Mouse (Mus musculus) cerebellum, adult 2 months (tissue): ENCODE data around the gene Trir. TPM values are rescaled to one million over a fixed set of nuclear protein-coding genes. Genes with fewer than 3 reads are reported as not detected.

Experiments
- DNase-seq, 2 experiments: peaks; one replicate each; pipeline ENCODE4 v3.0.0; 2021
- H3K27ac ChIP-seq: fragments of 200-500 bp; 2 replicates; pipeline ENCODE4 v1.5.1; 2012; ENCODE audit warnings: low read length, control low read depth, inconsistent platforms; ENCODE audit not compliant: insufficient read depth
- H3K27me3 ChIP-seq: fragments of 200-500 bp; 2 replicates; pipeline ENCODE4 v1.6.1; 2012; ENCODE audit warnings: inconsistent platforms, mild to moderate bottlenecking, low read length, moderate library complexity; ENCODE audit not compliant: control insufficient read depth, insufficient read depth
- H3K4me1 ChIP-seq: fragments of 200-500 bp; 2 replicates; pipeline ENCODE4 v1.6.1; 2011; ENCODE audit warnings: low read length; ENCODE audit not compliant: control insufficient read depth, insufficient read depth
- H3K4me3 ChIP-seq: fragments of 200-500 bp; replicated peaks from 2 replicates; pipeline ENCODE3; 2011; ENCODE audit warnings: mild to moderate bottlenecking, low read depth, low read length, control low read depth; ENCODE audit not compliant: insufficient read depth
- CTCF ChIP-seq: fragments of 200-500 bp; IDR thresholded peaks from 2 replicates; pipeline ENCODE4 v1.5.1; 2011; ENCODE audit warnings: low read depth, mild to moderate bottlenecking, control low read depth, low read length, moderate library complexity, borderline replicate concordance; ENCODE audit not compliant: insufficient read depth
- POLR2A ChIP-seq: fragments of 200-500 bp; IDR thresholded peaks from 2 replicates; pipeline ENCODE4 v1.6.1; 2011; ENCODE audit warnings: low read length, control low read depth, borderline replicate concordance; ENCODE audit not compliant: insufficient read depth
- WGBS: fragments of 180-500 bp; shearing (Covaris S2); methylation state at CpG from one replicate; pipeline ENCODE4 v1.1.7; 2018; 5-methylcytosine and 5-hydroxymethylcytosine counted together
- polyA plus RNA-seq: library from polyadenylated mRNA; depleted of rRNA; stranded (reverse); fragments of >200 nt; gene quantifications from 2 replicates; pipeline ENCODE4 v1.2.3, GENCODE M21; 2012; rRNA removed

The Trir gene
- polyA plus RNA-seq, result 138 and 150 TPM in 2 replicates

DNA sequence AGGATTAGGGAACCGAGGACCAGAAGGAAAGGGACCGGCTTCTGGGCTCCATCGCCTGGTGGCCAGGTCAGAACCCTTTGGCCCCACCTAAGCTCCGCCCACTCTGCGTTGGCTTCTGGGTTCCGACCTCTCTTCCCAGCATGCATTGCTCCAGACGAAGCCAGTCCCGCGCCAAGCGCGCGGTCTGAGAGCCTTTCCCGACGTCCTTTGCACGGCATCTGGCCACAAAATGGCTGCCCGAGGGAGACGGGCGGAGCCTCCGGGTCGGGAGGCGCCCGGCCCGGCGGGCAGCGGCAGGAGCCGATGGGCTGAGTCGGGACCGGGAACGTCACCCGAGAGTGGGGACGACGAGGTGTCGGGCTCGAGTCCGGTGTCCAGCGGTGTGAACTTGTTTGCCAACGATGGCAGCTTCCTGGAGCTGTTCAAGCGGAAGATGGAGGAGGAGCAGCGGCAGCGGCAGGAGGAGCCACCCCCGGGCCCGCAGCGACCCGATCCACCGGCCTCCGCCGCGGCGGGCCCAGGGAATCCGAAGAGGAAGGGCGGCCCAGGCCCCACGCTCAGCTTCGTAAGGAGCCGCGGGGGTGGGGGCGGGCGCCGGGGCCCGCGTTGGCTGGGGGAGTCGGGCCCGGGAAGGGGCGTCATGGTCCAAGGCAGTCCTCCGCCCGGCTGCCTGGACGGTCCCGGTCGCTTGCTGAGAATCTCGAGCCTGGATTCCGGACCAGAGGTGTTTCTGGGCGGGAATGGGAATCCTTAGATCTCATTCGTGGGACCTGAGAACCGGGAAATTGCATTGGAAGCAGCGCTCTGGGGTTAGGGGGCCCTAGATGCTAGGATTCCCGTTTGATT lies at the start of gene Trir:
TSS of gene Trir (plus strand) at position 154 of the 846 bp plus-strand sequence.
- Histone ChIP-seq H3K4me1 (peaks cover 22% of the 10 kb centered on the region), H3K4me3 (peak within 1 kb of the TSS; percentile 97), H3K27ac (peak within 1 kb of the TSS; percentile 85), H3K27me3 (no peaks in the 10 kb centered on the region)
- peak; percentile 87 for TF ChIP-seq POLR2A
- no peak for TF ChIP-seq CTCF
- peak; percentile 97 to 98 for DNase-seq
- WGBS, result under 1% methylated on average over 75 of the region's 75 CpGs

DNA sequence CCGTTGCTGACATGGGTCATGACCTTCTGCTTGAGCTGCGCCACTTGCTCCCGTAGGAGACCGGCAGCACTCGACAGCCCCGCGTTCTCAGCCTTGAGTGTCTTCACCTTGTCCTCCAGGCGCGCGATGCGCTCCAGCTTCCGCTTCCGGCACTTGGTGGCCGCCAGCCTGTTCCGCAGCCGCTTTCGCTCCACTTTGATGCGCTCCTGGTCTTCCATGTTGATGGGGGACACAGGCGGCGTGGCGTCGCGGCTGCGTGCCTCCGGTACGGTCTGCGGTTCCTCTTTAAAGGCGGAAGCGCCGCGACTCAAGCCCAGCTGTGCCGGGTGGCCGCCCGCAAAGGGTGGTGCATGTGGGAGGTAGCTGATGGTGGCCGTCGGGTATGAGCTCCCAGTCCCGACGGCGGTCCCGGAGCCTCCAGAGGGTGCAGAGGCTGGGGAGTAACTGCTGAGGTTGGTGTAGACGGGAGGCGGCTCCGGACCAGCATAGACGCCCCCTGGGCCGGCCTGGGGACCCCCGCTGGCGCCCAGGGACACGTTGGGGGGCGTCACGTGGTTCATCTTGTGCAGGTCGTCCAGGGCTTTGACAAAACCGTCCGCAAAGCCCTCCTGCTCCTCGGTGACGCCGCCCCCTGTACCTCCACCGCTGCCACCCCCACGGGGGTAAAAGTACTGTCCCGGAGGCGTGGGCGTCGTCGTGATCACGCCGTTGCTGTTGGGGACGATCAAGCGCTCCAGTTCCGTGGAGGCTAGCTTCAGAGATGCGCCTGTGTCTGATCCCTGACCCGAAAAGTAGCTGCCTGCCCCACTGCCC lies 49.0 kb upstream of the Trir start:
- peaks cover 3% of the 10 kb centered on the region for H3K4me1 ChIP-seq
- TF ChIP-seq POLR2A, result no peak
- no peak for TF ChIP-seq CTCF
- peak overlapping the region; percentile 54 for H3K4me3 ChIP-seq
- H3K27ac ChIP-seq, result peak overlapping the region; percentile 82
- under 1% methylated on average over 70 of the region's 70 CpGs for WGBS
- no peaks in the 10 kb centered on the region for H3K27me3 ChIP-seq
- peak; percentile 59 to 63 for DNase-seq

DNA sequence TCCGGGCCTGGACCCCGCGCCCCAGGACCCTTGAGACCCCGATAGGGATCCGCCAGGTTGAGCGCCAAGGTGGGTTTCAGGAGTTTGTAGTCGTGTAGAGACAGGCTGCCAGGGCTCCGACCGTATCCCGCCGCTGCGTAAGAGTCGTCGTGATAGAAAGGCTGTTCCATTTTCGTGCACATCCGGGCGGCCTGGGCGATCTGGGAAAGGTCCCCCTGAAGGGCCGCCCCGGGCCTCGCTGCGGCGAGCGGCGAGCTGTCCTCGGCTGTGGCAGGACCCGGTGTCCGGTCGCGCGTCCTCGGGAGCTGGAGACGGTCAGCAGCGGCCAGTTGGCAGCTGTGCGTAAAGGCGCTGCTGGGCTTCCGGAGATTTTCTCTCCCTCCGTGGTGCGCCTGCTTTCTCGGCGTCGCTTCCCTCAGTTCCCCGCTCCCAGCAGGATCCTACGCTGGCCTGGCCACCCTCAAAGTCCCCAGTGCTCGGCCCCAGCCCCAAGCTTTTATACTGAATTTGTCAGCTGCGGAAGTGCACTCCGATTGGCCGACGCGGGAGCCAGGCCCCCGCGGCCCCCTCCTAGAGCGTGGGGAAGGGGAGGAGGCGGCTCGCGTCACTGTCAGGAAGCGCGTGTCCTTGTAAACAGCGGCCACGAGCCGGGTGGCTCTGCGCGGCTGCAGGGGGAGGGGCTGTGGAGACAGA lies 48.2 kb upstream of the Trir start, which contains the start of gene Junb:
TSS of gene Junb (minus strand) at position 471 of the 693 bp plus-strand sequence.
- under 1% methylated on average over 63 of the region's 63 CpGs for WGBS
- TF ChIP-seq POLR2A (peak; percentile 99), CTCF (no peak)
- Histone ChIP-seq H3K27ac (peak within 1 kb of the TSS; percentile 82), H3K4me1 (peaks cover 3% of the 10 kb centered on the region), H3K4me3 (peak within 1 kb of the TSS; percentile 54), H3K27me3 (no peaks in the 10 kb centered on the region)
- DNase-seq, result peak; percentile 91 to 94

GRCm38 (mm10) chr8:84979599-84980421 lies 46.8 kb upstream of the Trir start:
- DNase-seq, result peak; percentile 90 to 91
- Histone ChIP-seq H3K27me3 (no peaks in the 10 kb centered on the region), H3K27ac (peak overlapping the region; percentile 4; the same call in 1 of the 2 replicates), H3K4me1 (peaks cover 3% of the 10 kb centered on the region; the same call in 1 of the 2 replicates), H3K4me3 (peak overlapping the region; percentile 55)
- 4% methylated on average over 42 of the region's 42 CpGs for WGBS
- TF ChIP-seq POLR2A, result no peak
- no peak for TF ChIP-seq CTCF

GRCm38 (mm10) chr8:84980622-84981358 lies 45.8 kb upstream of the Trir start:
- Histone ChIP-seq H3K4me1 (peaks cover 3% of the 10 kb centered on the region; the same call in 1 of the 2 replicates), H3K4me3 (no peak overlapping the region), H3K27me3 (no peaks in the 10 kb centered on the region), H3K27ac (no peak overlapping the region)
- TF ChIP-seq CTCF (no peak), POLR2A (no peak)
- peak; percentile 57 to 64 for DNase-seq
- WGBS, result 32% methylated on average over 11 of the region's 11 CpGs

DNA sequence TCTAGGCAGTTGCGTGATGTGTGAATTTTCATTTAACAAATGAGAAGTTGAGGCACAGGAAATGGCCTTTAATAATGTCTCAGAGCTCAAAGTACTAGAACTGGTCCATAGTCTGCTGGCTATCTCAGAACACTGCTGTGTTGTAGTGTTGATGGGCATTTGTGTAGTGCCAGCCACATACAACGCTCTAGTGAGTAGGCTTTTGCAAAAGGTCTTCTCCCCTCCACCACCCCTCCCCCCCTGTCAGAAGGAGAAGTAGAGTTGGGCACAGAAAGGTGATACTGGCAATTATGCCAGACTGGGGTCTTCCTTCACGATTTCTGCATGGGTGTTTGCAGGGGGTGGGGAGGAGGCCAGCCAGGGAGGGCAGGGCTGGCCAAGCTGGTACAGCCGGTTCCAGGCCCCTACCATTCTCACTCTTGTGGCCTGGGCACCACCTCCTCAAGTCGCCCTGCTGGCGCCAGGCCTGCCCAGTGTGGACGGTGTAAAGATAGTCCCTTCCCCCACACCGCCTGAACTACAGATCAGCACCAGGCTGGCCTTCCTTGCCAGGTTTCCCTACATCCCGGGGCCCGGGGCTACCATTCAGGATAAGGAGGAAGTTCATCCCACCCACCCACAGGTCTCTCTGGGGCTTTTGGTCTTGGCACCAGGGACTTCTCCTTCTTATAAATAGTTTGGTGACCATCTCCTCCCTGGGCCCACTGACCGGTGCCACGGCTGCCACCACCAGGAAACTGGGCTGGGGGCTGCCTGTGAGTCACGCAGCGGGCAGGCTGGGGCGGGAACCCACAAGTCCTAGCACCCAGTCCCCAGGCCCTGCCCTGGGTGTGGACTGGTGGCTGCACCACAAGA lies 44.8 kb upstream of the Trir start:
- Histone ChIP-seq H3K27me3 (no peaks in the 10 kb centered on the region), H3K27ac (no peak overlapping the region), H3K4me3 (no peak overlapping the region), H3K4me1 (peaks cover 5% of the 10 kb centered on the region)
- 61% methylated on average over 15 of the region's 15 CpGs for WGBS
- TF ChIP-seq POLR2A (no peak), CTCF (no peak)
- DNase-seq, result peak in 1 of 2 experiments; percentile 14
